Mouse (Mus musculus): ENCODE results near the gene Sema6b. TPM values are rescaled to one million over a fixed set of nuclear protein-coding genes. Genes with fewer than 3 reads are reported as not detected.

Gene Sema6b
- total RNA-seq (2015): 1.5 TPM in 2 replicates
- 2.0 and 2.7 TPM in 2 replicates for total RNA-seq (2017)

DNA sequence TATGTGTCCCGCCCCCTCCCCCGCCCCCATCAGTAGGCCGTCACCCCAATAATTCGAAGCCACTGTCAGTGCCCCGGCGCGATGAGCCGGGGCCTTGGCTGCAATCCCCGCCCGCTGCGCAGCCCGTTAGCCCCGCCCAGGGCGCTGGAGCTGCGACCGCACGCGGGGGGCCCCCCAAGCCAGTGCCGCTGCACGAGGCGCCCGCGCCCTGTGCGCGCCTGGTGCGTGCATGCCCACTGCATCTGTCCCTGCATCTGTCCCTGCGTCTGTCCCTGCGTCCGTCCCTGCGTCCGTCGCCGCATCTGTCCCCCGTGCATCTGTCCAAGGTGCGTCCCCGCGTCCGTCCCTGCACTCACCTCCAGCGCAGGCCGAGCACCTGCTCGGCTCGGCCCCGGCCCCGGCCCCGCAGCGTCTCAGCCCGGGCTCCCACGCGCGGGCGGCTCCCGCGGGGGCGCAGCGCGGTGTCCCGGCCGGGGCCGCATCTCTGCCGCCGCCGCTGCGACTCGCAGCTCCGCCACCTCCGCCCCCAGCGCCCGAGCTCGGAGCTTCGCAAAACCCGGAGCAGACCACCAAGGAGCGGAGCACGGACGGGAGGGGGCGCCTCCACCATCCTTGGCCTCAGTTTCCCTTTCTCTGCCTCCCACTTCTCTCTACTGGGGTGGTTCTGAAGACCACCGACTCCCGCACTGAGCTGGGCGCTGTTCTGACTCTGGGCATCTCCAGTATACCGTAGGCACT lies at the start of gene Sema6b:
Gene Sema6b, minus strand, starts transcription at position 486 of the 738 bp plus-strand sequence.
- ATAC-seq (ENCODE audit: poor library complexity, severe bottlenecking): 0 out of 2 replicates have a peak, but pooled peaks have one; percentile 20

- no peak for ATAC-seq (ENCODE audit: poor library complexity, severe bottlenecking)
These were observed 45.4 kb upstream of the Sema6b start for GRCm38 (mm10) chr17:56185281-56186141.

DNA sequence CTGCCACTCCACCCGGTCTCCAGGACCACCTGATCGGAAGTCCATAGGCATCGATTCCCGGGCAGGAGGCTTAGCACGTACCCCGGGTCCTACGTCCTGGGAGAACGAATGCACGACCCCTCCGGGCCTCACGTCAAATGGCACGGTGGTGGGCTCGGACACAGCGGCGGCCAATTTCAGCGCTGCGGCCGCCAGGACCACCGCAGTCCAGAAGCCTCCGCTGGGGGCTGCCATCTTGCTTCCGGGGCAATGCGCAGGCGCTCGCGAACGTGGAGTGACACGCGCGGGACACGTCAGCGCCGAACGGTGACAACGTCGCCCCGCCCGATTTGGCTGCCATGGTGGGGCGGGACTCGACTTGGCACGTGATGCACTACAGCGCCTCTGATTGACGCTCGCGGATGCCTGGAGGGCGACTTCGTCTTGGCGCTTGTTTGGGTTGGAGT lies 43.5 kb upstream of the Sema6b start, which contains the start of gene Mydgf:
Gene Mydgf, minus strand, starts transcription at position 263 of the 446 bp plus-strand sequence.
- ATAC-seq (ENCODE audit: poor library complexity, severe bottlenecking): peak; percentile 98

GRCm38 (mm10) chr17:56182975-56183657 lies 43.0 kb upstream of the Sema6b start:
- ATAC-seq (ENCODE audit: poor library complexity, severe bottlenecking): peak; percentile 28

GRCm38 (mm10) chr17:56175416-56175815 lies 35.3 kb upstream of the Sema6b start:
- ATAC-seq (ENCODE audit: poor library complexity, severe bottlenecking): no peak

GRCm38 (mm10) chr17:56173401-56174046 lies 33.4 kb upstream of the Sema6b start:
- ATAC-seq (ENCODE audit: poor library complexity, severe bottlenecking): no peak

- ATAC-seq (ENCODE audit: poor library complexity, severe bottlenecking): no peak
These were observed 31.7 kb upstream of the Sema6b start for GRCm38 (mm10) chr17:56171881-56172280.

DNA sequence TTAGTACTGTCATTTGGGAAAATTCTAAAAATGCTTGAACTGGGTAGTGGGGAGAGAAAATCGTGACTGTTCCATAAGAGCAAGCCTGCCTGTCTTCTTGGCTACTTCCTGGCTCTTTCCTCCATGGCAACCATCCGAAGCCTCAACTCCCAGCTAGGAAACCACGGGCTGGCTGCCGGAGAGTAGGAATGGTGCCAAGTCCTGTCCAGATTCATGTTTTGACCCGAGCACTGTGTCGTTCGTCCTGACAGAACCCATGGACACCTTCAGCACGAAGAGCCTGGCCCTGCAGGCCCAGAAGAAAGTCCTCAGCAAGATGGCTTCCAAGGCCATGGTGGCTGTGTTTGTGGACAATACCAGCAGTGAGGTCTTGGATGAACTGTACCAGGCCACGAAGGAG lies 31.3 kb upstream of the Sema6b start:
- ATAC-seq (ENCODE audit: poor library complexity, severe bottlenecking): no peak

DNA sequence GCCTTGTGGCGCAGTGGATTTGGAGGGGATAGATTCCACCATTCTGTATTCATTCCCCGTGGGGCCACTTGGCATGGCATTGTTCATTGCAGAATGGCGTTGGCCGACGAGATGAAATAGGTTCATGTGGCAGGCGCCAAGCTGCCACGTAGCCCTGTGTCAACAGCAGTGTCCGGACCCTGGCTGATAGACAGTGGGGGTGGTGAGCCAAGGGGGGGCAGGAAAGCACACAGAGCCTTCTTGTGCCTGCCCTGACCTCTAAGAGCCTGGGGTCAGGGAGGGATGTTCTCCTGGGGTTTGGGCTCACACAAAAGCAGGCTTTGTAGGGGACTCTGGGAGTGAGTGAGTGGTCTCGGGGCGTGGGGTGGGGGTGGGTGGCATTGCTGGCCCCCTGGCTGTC lies 30.5 kb upstream of the Sema6b start:
- ATAC-seq (ENCODE audit: poor library complexity, severe bottlenecking): no peak

- ATAC-seq (ENCODE audit: poor library complexity, severe bottlenecking): no peak
These were observed 29.7 kb upstream of the Sema6b start for GRCm38 (mm10) chr17:56169830-56170229.

DNA sequence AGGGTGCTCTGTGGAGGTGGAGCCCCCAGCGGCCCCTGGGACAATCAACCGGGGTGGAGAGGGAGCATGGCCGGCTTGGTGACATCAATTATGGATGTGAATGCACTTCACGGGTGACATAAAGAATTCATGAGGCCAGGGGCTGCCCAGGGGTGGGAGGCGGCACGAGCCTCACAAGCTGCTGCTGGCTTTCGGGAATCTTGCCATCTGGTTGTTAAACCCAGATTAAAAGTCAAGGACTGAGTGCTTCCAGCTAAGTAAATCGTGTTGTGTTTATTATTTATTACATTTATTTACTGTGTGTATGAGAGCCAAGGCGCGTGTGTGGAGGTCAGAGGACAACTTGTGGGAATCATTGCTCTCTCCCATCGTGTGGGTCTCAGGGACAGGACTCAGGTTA lies 25.5 kb upstream of the Sema6b start:
- no peak for ATAC-seq (ENCODE audit: poor library complexity, severe bottlenecking)

DNA sequence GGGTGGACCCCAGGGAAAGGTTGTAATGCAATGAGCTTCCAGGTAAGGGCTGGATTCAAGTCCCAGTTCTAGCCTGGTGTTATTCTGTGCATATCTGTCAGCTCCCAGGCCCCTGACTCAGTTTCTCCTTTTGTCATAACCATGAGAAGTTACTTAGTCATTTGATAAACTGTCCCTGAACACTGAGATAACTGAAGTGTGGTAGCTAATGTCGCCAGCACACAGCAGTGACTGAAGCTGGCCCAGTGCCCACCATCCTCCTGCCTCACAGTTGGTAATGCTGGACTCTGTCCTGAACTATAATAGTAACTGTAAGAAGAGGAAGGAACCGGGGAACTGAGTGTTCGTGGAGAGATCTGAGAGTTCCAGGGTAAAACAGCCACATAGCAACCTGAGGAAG lies 24.4 kb upstream of the Sema6b start:
- ATAC-seq (ENCODE audit: poor library complexity, severe bottlenecking): no peak

DNA sequence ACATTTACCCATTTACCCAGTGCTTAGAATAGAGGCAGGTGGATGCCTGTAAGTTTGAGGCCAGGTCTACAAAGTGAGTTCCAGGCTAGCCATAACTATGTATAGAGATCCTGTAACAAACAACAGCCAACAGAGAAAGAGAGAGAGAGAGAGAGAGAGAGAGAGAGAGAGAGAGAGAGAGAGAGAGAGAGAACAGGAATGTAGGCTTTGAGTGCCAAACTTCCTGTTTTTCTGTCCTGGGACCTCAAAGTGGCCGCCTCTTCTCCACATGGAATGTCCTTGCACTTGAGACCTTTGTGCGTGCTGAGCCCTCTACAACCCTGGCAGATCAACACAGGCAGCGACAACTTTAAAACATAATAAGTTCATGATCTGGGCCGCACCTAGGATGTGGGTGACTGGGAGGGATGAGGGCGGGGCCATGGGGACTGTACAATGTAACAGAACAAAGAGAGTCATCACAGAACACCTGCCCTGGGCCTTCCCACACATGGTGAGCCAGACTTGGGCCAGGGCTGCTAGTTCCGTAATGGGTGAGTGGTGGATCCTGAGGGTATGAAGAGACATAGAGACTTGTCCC lies 23.5 kb upstream of the Sema6b start:
- no peak for ATAC-seq (ENCODE audit: poor library complexity, severe bottlenecking)

DNA sequence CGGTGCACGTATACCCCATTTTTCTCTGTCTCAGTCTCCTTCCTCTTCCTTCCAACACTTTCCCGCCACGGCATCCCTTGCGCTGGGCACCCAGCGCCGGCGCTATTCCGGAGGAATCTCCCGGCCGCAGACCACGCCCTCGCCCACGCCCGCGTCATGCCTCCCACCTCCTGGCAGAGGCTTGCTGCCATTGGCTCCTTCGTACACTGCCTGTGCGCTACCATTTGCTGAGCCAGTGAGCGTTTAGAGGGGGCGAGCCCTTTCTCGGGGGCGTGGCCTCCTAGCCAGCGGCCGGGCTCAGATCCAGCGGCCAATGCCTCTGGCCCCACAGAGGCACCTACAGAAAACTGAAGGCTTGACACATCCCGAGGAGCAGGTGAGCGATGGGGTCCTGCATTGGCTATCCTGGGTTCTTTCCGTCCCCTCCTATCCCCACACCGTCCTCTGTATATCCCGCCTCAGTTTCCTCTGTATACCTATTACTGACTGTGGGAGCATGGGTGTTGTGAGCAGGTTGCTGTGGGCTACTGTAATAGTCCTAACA lies 22.2 kb upstream of the Sema6b start, which contains the start of gene Tnfaip8l1:
Gene Tnfaip8l1, plus strand, starts transcription at position 247 of the 544 bp plus-strand sequence.
- peak; percentile 97 for ATAC-seq (ENCODE audit: poor library complexity, severe bottlenecking)

DNA sequence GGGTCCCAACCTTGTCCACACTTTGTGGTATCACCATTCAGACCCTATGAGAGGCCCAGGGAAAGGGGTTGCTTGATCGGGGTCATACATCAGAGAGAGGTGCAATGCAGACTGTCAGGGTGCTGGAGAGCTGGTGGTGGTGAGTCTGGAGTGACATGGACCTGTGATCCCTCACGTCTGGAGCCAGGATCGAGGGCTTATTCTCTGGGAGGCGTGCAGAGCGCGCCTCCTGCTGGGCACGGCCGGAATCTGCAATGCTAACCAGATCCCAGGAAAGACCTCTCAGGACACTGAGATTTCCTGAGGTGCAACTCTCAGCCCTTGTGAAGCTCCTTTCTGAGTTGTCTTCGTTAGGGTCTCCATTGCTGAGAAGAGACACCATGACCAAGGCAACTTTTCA lies 19.6 kb upstream of the Sema6b start:
- ATAC-seq (ENCODE audit: poor library complexity, severe bottlenecking): peak; percentile 35

DNA sequence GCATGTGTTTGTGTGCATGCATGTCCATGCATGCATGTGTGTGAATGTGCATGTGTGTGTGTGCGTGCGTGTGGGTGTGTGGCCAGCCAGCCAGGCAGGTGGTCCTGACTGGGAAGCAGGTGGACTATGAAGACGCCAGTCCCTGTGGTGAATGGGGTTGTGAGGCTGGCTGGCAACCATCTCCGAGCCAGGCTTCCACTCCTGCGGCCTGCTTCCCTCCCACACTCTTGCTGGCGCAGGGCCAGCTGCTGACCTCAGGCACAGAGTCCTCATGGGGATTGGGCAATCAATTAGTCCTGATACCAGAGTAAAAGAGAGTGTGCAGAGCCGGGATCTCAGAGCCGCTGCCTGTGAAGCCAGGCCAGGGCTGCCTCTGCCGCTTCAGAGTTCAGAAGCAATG lies 13.5 kb upstream of the Sema6b start:
- peak; percentile 68 for ATAC-seq (ENCODE audit: poor library complexity, severe bottlenecking)

DNA sequence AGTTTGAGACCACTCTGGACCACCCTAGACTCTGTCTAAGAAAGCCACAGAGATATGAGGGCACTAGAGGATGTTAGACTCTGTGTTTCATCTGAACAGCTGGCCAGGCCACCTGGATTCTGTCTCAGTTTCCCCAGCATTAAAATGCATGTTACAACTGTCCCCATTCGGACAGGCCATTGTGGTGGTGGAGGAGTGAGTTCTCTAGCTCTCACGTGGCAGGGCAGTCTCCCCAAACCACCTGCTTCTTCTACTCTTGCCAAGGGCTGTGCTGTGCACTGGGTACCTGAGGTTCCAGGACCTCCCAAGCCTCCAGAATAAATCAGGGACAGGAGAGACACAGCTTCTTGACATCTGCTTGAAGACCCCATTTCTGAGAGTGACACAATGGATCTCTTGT lies 9.8 kb upstream of the Sema6b start:
- ATAC-seq (ENCODE audit: poor library complexity, severe bottlenecking): no peak

DNA sequence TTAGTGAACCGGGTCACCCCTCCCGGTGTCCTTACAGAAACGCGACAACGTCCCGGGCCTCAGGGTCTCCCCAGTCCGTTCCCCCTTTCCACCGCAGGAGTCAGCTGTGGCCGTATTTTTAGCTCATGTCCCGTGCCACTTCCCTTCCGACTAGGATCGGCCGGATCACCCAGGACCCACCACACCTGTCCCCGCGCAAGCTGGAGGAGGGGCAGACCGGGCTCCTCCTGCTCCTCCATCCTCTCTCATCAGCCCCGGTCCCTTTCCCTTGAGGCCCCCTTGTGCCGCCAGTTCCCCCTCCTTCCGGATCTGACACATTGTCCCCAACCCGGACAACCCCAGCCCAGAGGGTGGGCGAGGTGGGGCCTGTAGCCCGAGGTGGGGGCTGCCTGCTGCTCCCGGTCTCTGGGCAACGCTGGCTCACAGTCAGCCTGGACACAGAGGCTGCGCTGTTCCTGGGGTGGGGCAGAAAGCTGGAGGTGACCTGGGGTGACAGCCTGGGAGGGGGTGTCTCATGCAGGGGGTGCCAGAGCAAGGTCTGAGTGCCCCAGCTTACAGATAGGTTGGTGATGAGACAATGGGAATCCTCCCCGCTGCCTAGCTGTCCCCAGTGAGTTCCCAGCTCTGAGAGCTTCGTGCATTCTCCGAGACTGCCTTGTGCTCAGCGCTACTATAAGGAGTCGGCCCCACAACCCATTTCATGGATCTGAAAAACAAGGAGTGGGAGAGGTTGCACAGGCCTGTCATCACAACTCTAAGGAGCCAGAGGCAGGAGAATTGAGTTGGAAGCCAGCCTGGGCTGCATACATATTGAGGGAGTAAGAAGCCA lies 8.9 kb upstream of the Sema6b start:
- ATAC-seq (ENCODE audit: poor library complexity, severe bottlenecking): no peak

- ATAC-seq (ENCODE audit: poor library complexity, severe bottlenecking): no peak
These were observed 8.1 kb upstream of the Sema6b start for GRCm38 (mm10) chr17:56148280-56148679.
